Mouse (Mus musculus) myocyte (in vitro differentiated cells): Measurements from ENCODE around the gene Fam78b.

ENCODE experiments used
- CEBPB ChIP-seq: IDR thresholded peaks from 2 replicates; pipeline ENCODE4 v1.6.1; 2011; ENCODE audit warnings: mild to moderate bottlenecking, moderate library complexity; ENCODE audit not compliant: poor library complexity, insufficient read depth, severe bottlenecking
- E2F4 ChIP-seq: IDR thresholded peaks from one replicate; pipeline ENCODE4 v1.6.1; 2011; ENCODE audit warnings: mild to moderate bottlenecking, control low read depth, moderate library complexity; ENCODE audit not compliant: insufficient read depth
- MAX ChIP-seq: IDR thresholded peaks from one replicate; pipeline ENCODE4 v1.6.1; 2011; ENCODE audit warnings: low read depth, mild to moderate bottlenecking, control low read depth
- MYOD1 ChIP-seq, 3 experiments: IDR thresholded peaks; one replicate each; pipeline ENCODE4 v1.6.1; 2011; ENCODE audit warnings: control low read depth in 2 of 3, low read depth in 2 of 3, mild to moderate bottlenecking in 2 of 3, moderate library complexity in 1 of 3; ENCODE audit not compliant: insufficient read length in 2 of 3, control insufficient read depth in 1 of 3
- MYOG ChIP-seq, 3 experiments: IDR thresholded peaks; one replicate each; pipeline ENCODE4 v1.6.1; 2011; ENCODE audit warnings: control low read depth in 2 of 3, low read depth in 2 of 3, mild to moderate bottlenecking in 2 of 3; ENCODE audit not compliant: insufficient read length in 2 of 3, control insufficient read depth in 1 of 3, insufficient read depth in 1 of 3
- POLR2A ChIP-seq: IDR thresholded peaks from one replicate; pipeline ENCODE4 v1.6.1; 2011; ENCODE audit warnings: low read depth, mild to moderate bottlenecking, control low read depth, moderate library complexity; ENCODE audit not compliant: insufficient read length
- POLR2AphosphoS2 ChIP-seq: IDR thresholded peaks from one replicate; pipeline ENCODE4 v1.6.1; 2011; ENCODE audit warnings: low read depth, control low read depth; ENCODE audit not compliant: insufficient read length
- REST ChIP-seq: IDR thresholded peaks from one replicate; pipeline ENCODE4 v1.6.1; 2011; ENCODE audit warnings: mild to moderate bottlenecking, control low read depth, moderate library complexity; ENCODE audit not compliant: insufficient read depth, insufficient read length
- SRF ChIP-seq: IDR thresholded peaks from one replicate; pipeline ENCODE4 v1.6.1; 2011; ENCODE audit warnings: low read depth; ENCODE audit not compliant: control insufficient read depth, insufficient read length
- TCF12 ChIP-seq: IDR thresholded peaks from one replicate; pipeline ENCODE4 v1.6.1; 2011; ENCODE audit warnings: mild to moderate bottlenecking, control low read depth; ENCODE audit not compliant: poor library complexity, insufficient read depth, severe bottlenecking
- TCF3 ChIP-seq: IDR thresholded peaks from one replicate; pipeline ENCODE4 v1.6.1; 2011; ENCODE audit warnings: low read depth, control low read depth; ENCODE audit not compliant: insufficient read length
- USF1 ChIP-seq: IDR thresholded peaks from one replicate; pipeline ENCODE4 v1.6.1; 2011; ENCODE audit warnings: low read depth, mild to moderate bottlenecking, control low read depth, moderate library complexity

DNA sequence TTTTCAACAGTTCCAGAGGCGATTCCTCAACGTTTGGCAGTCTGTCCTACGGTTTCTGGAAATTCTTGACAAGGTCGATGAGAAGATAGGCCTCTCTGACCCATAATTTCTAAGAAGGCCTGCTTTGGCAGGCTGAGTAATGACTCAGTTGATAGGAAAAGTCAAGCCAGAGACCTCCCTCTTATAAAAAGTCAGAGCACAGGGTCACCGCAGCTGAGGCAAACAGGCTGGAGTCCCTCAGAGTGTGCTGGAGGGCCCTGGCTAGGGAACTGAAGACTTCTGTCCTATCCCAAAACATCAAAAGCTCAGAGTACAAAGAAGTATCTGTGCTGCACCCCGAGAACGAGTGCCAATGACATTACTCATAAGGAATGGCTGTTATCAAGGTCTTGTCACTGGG is 4.4 kb upstream of the Fam78b start:
- TF ChIP-seq USF1 (no peak), POLR2A (no peak), MAX (no peak), TCF3 (no peak), POLR2AphosphoS2 (no peak), MYOD1 (IDR thresholded peaks at IDR 0.05; ENCODE audit: control insufficient read depth in 1 of 3, insufficient read length in 2 of 3, low read depth in 2 of 3) (no peak), MYOG (IDR thresholded peaks at IDR 0.05; ENCODE audit: control insufficient read depth in 1 of 3, insufficient read depth in 1 of 3, insufficient read length in 2 of 3, low read depth in 2 of 3) (no peak), E2F4 (no peak), TCF12 (no peak), SRF (no peak), CEBPB (no peak), REST (no peak)
